11 mouse cellular contexts compared by ENCODE assay signal in genomic region chr12:3609747-3610146, GRCm38 (mm10). TPM values are rescaled to one million over a fixed set of nuclear protein-coding genes. Genes with fewer than 3 reads are reported as not detected.
A peak's percentile ranks its signal among the peaks of the same experiment; 100 is the strongest.
DNase-seq lines count a peak whose midpoint lies in the region; ATAC-seq and TF ChIP-seq lines count a peak whose summit lies in the region.
"Had no signal": no experiment of that assay in that cellular context is flagged by ENCODE, and none has a peak within 500 bp of the region (broad histone marks: within the 10 kb centered on the region; RNA-seq: fewer than 3 reads in every experiment).

No protein-coding gene starts in this region.

- no peaks in the 10 kb centered on the region for H3K79me2 ChIP-seq in liver, adult 2 months (ENCODE audit: control insufficient read depth, insufficient read depth, low read length)

- H3K4me3 ChIP-seq in liver, adult 2 months (ENCODE audit: insufficient read depth, low read depth, low read length): no peak overlapping the region
- H3K4me3 ChIP-seq: hindbrain, embryonic 15.5 days; limb, embryonic 12.5 days had no signal

- TF ChIP-seq POLR2A in liver, adult 2 months (IDR thresholded peaks at IDR 0.05; ENCODE audit: extremely low read depth, insufficient read depth, low read length): no peak

- DNase-seq in cerebellum, postnatal 10 days: peak; percentile 24 to 46
- peak; percentile 21 for DNase-seq in liver, adult 2 months (ENCODE audit: extremely low read depth, low read depth, low spot score)
- DNase-seq in liver (no peak), ZHBTc4 (ENCODE audit: low read depth, low spot score) (peak; percentile 62)
- peak; percentile 2 to 5 for DNase-seq in natural killer cell, adult 2 months (ENCODE audit: low spot score in 2 of 2)
- no peak for DNase-seq in right cerebral cortex, postnatal 4 days
- DNase-seq: cerebellum, adult 2 months had no signal

- TF ChIP-seq CTCF in liver, adult 2 months (IDR thresholded peaks at IDR 0.05; ENCODE audit: low read depth, low read length): no peak

- ATAC-seq in cerebellum, adult (ENCODE audit: insufficient number of reproducible peaks, low FRiP score, low TSS enrichment): no peak
- no peak for ATAC-seq in frontal cortex, adult (ENCODE audit: low TSS enrichment)

- no peaks in the 10 kb centered on the region for H3K36me3 ChIP-seq in liver, adult 2 months (ENCODE audit: control insufficient read depth, insufficient read depth, low read length)
- H3K36me3 ChIP-seq: limb, embryonic 12.5 days had no signal

- no peaks in the 10 kb centered on the region for H3K27me3 ChIP-seq in liver, adult 2 months (ENCODE audit: control insufficient read depth, insufficient read depth, low read length)
- H3K27me3 ChIP-seq: hindbrain, embryonic 15.5 days; limb, embryonic 12.5 days had no signal

- no peaks in the 10 kb centered on the region for H3K4me1 ChIP-seq in liver, adult 2 months (ENCODE audit: control insufficient read depth, insufficient read depth, low read length)
- H3K4me1 ChIP-seq: hindbrain, embryonic 15.5 days had no signal

- no peak overlapping the region for H3K9ac ChIP-seq in liver, adult 2 months (ENCODE audit: low read depth, low read length)
- H3K9ac ChIP-seq: hindbrain, embryonic 15.5 days; limb, embryonic 12.5 days had no signal

- H3K27ac ChIP-seq in liver, adult 2 months (replicated peaks; ENCODE audit: insufficient read depth, low read depth, low read length): no peak overlapping the region
- H3K27ac ChIP-seq: hindbrain, embryonic 15.5 days; limb, embryonic 12.5 days had no signal

RNA-seq across cellular contexts. Expression of gene Dtnb, which starts 37.6 kb away (rescaled TPM):
- 11.7 and 17.7 TPM in 2 replicates for total RNA-seq in liver, adult 2 months (2014; rRNA removed)
- 29.3 and 35.6 TPM in 2 replicates for polyA plus RNA-seq in liver, adult 2 months (2012; rRNA removed)

Comparison
In these comparisons a context has a peak if more than half of its experiments do, and no peak if none do; other contexts are left out.
1. DNase-seq: peak in cerebellum, postnatal 10 days (2 of 2), liver, adult 2 months (single experiment), ZHBTc4 (single experiment) and natural killer cell, adult 2 months (2 of 2); none in liver (single experiment) and right cerebral cortex, postnatal 4 days (single experiment).